Mouse (Mus musculus) kidney, postnatal 25 days (tissue): Measurements from ENCODE around the gene Tcl1b2.
"Not testable (repeated sequence)": the region's sequence is repeated elsewhere in the genome, so short reads cannot be mapped to it uniquely, and the experiment has no call there.

Source experiments
- DNase-seq, 2 experiments: peaks; one replicate each; pipeline ENCODE4 v3.0.0; 2021; ENCODE audit warnings: mixed read lengths in 2 of 2

Gene Tcl1b2

DNA sequence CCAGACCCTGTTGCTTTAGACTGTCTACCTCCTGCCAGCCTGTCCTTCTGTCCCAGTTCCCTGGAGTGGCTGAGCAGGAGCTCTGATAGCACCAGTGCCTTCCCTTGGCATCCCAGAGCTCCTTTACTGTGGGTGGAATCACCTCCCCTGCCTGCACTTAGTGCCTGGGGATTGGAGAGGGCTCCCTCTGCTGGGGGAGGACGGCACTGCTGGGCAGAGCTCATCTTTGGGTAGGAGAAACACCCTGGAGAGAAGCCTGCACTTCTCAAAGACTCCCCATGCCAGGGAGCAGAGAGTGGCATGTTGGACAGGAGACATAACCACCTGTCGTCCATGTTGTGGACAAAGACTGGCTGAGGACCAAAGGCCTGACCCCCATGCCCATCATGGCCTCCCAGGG is 28.5 kb downstream of the Tcl1b2 start:
- peak; percentile 39 to 65 for DNase-seq

DNA sequence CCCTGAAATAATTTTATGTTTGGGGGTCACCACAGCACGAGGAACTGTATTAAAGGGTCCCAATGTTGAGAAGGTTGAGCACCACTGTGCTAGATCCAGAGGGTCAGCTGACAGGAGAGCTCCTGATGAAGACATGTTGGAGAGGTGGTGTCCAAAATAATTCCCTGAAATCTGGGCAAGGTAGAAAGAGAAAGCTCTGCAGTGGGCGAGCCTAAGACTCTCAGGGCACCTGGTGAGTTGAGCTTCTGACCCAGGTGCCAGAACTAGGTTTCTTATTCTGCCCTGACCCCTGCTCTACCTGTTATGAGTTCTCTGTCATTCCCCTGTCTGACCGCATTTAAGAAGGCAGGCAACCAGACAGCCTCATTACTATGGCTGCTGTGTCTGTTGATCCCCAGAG is 30.2 kb downstream of the Tcl1b2 start, which contains the start of gene Tcl1b5:
Tcl1b5 (plus strand) TSS at position 301 of the 400 bp plus-strand sequence.
- not testable (repeated sequence) for DNase-seq

DNA sequence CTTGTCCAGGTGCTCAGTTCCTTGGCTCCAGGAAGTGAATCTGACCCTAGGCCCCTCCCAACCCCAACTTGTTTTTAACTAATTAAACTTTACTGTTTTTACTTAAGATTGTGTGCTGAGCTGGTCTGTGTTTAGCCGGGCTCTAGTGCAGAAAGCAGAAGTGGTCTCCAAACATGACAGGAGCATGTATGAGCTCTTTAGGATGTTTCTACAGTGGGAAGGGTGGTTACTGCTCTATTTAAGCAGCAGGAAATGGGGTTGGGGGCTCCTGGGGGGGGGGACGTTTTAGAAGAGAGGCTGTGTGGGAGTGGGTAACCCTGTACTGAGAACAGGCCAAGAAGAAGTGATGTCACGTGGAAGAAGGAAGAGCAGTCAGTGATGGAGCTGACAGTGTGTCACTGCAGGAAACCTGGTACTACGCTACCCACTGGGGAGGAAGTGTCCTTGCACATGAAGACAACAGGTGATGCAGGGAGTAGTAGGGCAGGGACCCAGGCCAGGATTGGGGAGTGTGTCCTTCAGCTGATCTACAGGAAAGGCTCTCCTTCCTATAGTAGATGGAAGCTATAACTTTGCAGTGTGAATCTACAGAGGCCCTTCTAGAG is 35.3 kb downstream of the Tcl1b2 start:
- not testable (repeated sequence) for DNase-seq

DNA sequence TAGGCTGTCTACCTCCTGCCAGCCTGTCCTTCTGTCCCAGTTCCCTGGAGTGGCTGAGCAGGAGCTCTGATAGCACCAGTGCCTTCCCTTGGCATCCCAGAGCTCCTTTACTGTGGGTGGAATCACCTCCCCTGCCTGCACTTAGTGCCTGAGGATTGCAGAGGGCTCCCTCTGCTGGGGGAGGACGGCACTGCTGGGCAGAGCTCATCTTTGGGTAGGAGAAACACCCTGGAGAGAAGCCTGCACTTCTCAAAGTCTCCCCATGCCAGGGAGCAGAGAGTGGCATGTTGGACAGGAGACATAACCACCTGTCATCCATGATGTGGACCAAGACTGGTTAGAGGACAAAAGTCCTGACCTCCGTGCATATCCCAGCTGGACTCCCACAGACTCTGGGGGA is 43.2 kb downstream of the Tcl1b2 start:
- peak in 1 of 2 experiments; percentile 13 for DNase-seq

DNA sequence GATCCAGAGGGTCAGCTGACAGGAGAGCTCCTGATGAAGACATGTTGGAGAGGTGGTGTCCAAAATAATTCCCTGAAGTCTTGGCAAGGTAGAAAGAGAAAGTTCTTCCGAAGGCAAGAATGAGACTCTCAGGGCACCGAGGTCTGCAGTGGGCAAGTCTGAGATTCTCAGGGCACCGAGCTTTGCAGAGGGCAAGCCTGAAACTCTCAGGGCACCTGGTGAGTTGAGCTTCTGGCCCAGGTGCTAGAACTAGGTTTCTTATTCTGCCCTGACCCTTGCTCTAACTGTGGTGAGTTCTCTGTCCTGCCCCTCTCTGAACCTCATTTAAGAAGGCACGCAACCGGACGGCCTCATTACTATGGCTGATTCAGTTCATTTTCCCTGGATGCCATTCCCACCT is 44.9 kb downstream of the Tcl1b2 start, which contains the start of gene Tcl1b3:
Tcl1b3 (plus strand) TSS at position 301 of the 400 bp plus-strand sequence.
- DNase-seq, result not testable (repeated sequence)

DNA sequence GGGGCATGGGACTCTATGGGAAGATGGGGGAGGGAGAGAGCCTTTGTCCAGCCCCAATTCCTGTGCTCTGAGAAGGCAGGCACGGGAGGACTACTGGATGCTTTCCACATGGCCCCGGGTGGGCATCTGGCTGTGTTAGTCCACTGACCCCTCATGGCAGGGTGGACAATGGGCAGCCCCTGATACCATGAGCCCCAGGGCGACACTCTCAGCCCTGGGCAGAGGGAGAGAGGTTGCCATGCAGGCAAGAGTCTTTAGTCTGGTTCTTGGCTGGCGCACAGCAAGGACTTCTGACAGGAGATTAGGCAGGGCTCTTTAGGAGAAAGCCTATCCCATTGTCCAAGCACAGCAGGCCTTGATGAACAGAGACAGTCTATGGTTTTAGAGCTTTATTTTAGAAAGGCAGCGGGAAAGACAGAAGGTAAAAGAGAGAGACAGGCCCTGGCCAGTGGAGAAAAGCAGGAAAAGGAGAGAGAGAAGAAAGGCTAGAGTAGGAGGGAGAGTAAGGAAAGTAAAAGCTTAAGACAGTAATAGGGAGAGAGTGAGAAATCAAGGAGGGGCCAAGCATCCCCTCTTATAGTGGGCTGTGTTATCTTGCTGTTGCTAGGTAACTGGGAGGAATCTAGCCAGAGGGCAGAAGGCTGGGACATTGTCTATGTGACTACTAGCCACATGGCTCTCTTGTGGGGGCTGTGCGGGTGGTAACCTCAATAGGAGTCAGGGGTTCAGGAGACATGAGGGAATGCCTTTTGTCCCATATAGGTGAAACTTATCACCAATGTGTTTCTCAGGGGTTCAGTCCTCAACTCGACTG is 54.1 kb downstream of the Tcl1b2 start:
- not testable (repeated sequence) for DNase-seq

DNA sequence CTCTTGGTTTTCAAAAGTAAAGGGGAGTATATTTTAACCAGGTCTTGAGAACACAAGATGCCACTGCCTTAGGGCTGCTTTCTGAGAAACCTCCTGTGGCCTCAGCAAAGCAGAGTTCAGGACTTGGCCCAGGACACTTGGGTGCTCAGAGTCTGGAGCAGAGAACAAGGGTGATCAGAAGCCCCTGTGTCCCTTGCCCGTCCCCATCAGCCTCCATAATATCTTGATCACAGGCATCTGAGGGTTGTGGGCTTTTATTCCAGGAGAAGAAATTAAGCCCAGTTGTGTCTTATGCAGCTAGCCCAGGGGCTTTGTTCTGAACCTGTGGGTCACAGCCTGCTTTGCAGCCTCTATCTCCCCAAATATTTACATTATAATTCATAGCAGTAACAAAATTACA is 55.8 kb downstream of the Tcl1b2 start, which contains the start of gene Tcl1b4:
Tcl1b4 (plus strand) TSS at position 301 of the 400 bp plus-strand sequence.
- not testable (repeated sequence) for DNase-seq
